Mouse (Mus musculus) testis, adult 2 months (tissue): ENCODE data around the gene Fam155a. TPM values are rescaled to one million over a fixed set of nuclear protein-coding genes. Genes with fewer than 3 reads are reported as not detected.

ENCODE experiments used
- H3K27ac ChIP-seq: fragments of 200-500 bp; 2 replicates; pipeline ENCODE4 v1.5.1; 2012; ENCODE audit warnings: low read depth, low read length; ENCODE audit not compliant: control insufficient read depth, insufficient read depth
- H3K27me3 ChIP-seq: fragments of 200-500 bp; 2 replicates; pipeline ENCODE4 v1.6.1; 2012; ENCODE audit warnings: mild to moderate bottlenecking, low read length, moderate library complexity; ENCODE audit not compliant: control insufficient read depth, insufficient read depth
- H3K36me3 ChIP-seq: fragments of 200-500 bp; 2 replicates; pipeline ENCODE4 v1.6.1; 2012; ENCODE audit warnings: mild to moderate bottlenecking, low read length; ENCODE audit not compliant: control insufficient read depth, insufficient read depth
- H3K4me1 ChIP-seq: fragments of 200-500 bp; 2 replicates; pipeline ENCODE4 v1.6.1; 2012; ENCODE audit warnings: low read length; ENCODE audit not compliant: control insufficient read depth, insufficient read depth
- H3K4me3 ChIP-seq: fragments of 200-500 bp; 2 replicates; pipeline ENCODE4 v1.5.1; 2012; ENCODE audit warnings: low read depth, mild to moderate bottlenecking, low read length, moderate library complexity, mixed read lengths; ENCODE audit not compliant: control insufficient read depth
- CTCF ChIP-seq: fragments of 200-500 bp; IDR thresholded peaks from 2 replicates; pipeline ENCODE4 v1.5.1; 2012; ENCODE audit warnings: low read depth, mild to moderate bottlenecking, inconsistent platforms, low read length, moderate library complexity; ENCODE audit not compliant: control insufficient read depth, insufficient read depth, insufficient replicate concordance
- POLR2A ChIP-seq: fragments of 200-500 bp; IDR thresholded peaks from 2 replicates; pipeline ENCODE4 v1.6.1; 2012; ENCODE audit warnings: low read depth, mild to moderate bottlenecking, inconsistent platforms, low read length, moderate library complexity; ENCODE audit not compliant: control insufficient read depth
- polyA plus RNA-seq: library from polyadenylated mRNA; depleted of rRNA; stranded (reverse); fragments of >200 nt; gene quantifications from 2 replicates; pipeline ENCODE4 v1.2.3, GENCODE M21; 2012

The Fam155a gene
- polyA plus RNA-seq, 1 experiment: not detected

- H3K27ac ChIP-seq: no peak overlapping the region
- TF ChIP-seq POLR2A: no peak
- TF ChIP-seq CTCF: no peak
Measured at GRCm38 (mm10) chr8:9797514-9797913, 26.6 kb upstream of the Fam155a start.

GRCm38 (mm10) chr8:9795724-9796123 lies 24.8 kb upstream of the Fam155a start:
- Histone ChIP-seq H3K27me3 (no peaks in the 10 kb centered on the region), H3K4me3 (no peak overlapping the region), H3K27ac (no peak overlapping the region), H3K4me1 (no peaks in the 10 kb centered on the region; the same call in 1 of the 2 replicates), H3K36me3 (no peaks in the 10 kb centered on the region)
- no peak for TF ChIP-seq CTCF
- TF ChIP-seq POLR2A: no peak

More at GRCm38 (mm10) chr8:9797514-9797913, 26.6 kb upstream of the Fam155a start:
- Histone ChIP-seq H3K27me3 (no peaks in the 10 kb centered on the region), H3K36me3 (no peaks in the 10 kb centered on the region), H3K4me1 (no peaks in the 10 kb centered on the region; the same call in 1 of the 2 replicates), H3K4me3 (no peak overlapping the region)

GRCm38 (mm10) chr8:9793351-9793750 lies 22.4 kb upstream of the Fam155a start:
- Histone ChIP-seq H3K27ac (no peak overlapping the region), H3K4me1 (no peaks in the 10 kb centered on the region; the same call in 1 of the 2 replicates), H3K36me3 (no peaks in the 10 kb centered on the region), H3K27me3 (no peaks in the 10 kb centered on the region), H3K4me3 (no peak overlapping the region)
- TF ChIP-seq POLR2A (no peak), CTCF (peak; percentile 37; the same call in 1 of the 2 replicates)

GRCm38 (mm10) chr8:9780332-9780731 lies 9.4 kb upstream of the Fam155a start:
- Histone ChIP-seq H3K4me3 (no peak overlapping the region), H3K36me3 (no peaks in the 10 kb centered on the region), H3K27me3 (no peaks in the 10 kb centered on the region), H3K4me1 (peaks cover 4% of the 10 kb centered on the region; the same call in 1 of the 2 replicates), H3K27ac (no peak overlapping the region)
- TF ChIP-seq CTCF (no peak), POLR2A (no peak)

- TF ChIP-seq CTCF (no peak), POLR2A (no peak)
- H3K4me3 ChIP-seq: no peak overlapping the region
- H3K36me3 ChIP-seq: no peaks in the 10 kb centered on the region
Measured at GRCm38 (mm10) chr8:9778148-9778547, 7.2 kb upstream of the Fam155a start.

GRCm38 (mm10) chr8:9776818-9777217 lies 5.9 kb upstream of the Fam155a start:
- H3K4me3 ChIP-seq: no peak overlapping the region
- TF ChIP-seq POLR2A: no peak
- no peak overlapping the region for H3K27ac ChIP-seq
- no peaks in the 10 kb centered on the region for H3K36me3 ChIP-seq
- H3K27me3 ChIP-seq: no peaks in the 10 kb centered on the region
- H3K4me1 ChIP-seq: peaks cover 5% of the 10 kb centered on the region; the same call in 1 of the 2 replicates

More at GRCm38 (mm10) chr8:9778148-9778547, 7.2 kb upstream of the Fam155a start:
- H3K27me3 ChIP-seq: no peaks in the 10 kb centered on the region
- H3K4me1 ChIP-seq: peaks cover 4% of the 10 kb centered on the region; the same call in 1 of the 2 replicates
- H3K27ac ChIP-seq: no peak overlapping the region

GRCm38 (mm10) chr8:9772519-9772840 lies 1.5 kb upstream of the Fam155a start:
- H3K4me3 ChIP-seq: no peak overlapping the region
- H3K27me3 ChIP-seq: peaks cover 2% of the 10 kb centered on the region; the same call in 1 of the 2 replicates
- H3K27ac ChIP-seq: no peak overlapping the region
- TF ChIP-seq CTCF (no peak), POLR2A (no peak)
- H3K36me3 ChIP-seq: no peaks in the 10 kb centered on the region
- peaks cover 15% of the 10 kb centered on the region for H3K4me1 ChIP-seq
